Mouse (Mus musculus) liver, adult 2 months (tissue): Measurements from ENCODE around the gene Rmnd5a. TPM values are rescaled to one million over a fixed set of nuclear protein-coding genes. Genes with fewer than 3 reads are reported as not detected.

ENCODE experiments used
- DNase-seq: peaks from one replicate; pipeline ENCODE4 v3.0.0-alpha.2; 2011; ENCODE audit warnings: low read depth, low spot score; ENCODE audit errors: extremely low read depth
- H3K27ac ChIP-seq: fragments of 200-500 bp; replicated peaks from 2 replicates; pipeline ENCODE4 v1.5.1; 2012; ENCODE audit warnings: low read depth, mild to moderate bottlenecking, control low read depth, inconsistent platforms, low read length; ENCODE audit not compliant: insufficient read depth
- H3K27me3 ChIP-seq: fragments of 200-500 bp; 2 replicates; pipeline ENCODE4 v1.6.1; 2012; ENCODE audit warnings: mild to moderate bottlenecking, moderate library complexity, low read length, inconsistent platforms; ENCODE audit not compliant: control insufficient read depth, insufficient read depth
- H3K36me3 ChIP-seq: fragments of 200-500 bp; 2 replicates; pipeline ENCODE4 v1.6.1; 2012; ENCODE audit warnings: low read length, inconsistent platforms; ENCODE audit not compliant: control insufficient read depth, insufficient read depth
- H3K4me1 ChIP-seq: fragments of 200-500 bp; 2 replicates; pipeline ENCODE4 v1.6.1; 2011; ENCODE audit warnings: low read length; ENCODE audit not compliant: control insufficient read depth, insufficient read depth
- H3K4me3 ChIP-seq: fragments of 200-500 bp; 2 replicates; pipeline ENCODE4 v1.5.1; 2011; ENCODE audit warnings: low read depth, mild to moderate bottlenecking, control low read depth, low read length, moderate library complexity; ENCODE audit not compliant: insufficient read depth
- H3K79me2 ChIP-seq: fragments of 200-500 bp; 2 replicates; pipeline ENCODE4 v1.6.1; 2012; ENCODE audit warnings: inconsistent platforms, mild to moderate bottlenecking, low read length, moderate library complexity; ENCODE audit not compliant: control insufficient read depth, insufficient read depth
- H3K9ac ChIP-seq: fragments of 200-500 bp; 2 replicates; pipeline ENCODE4 v1.6.1; 2012; ENCODE audit warnings: low read depth, mild to moderate bottlenecking, control low read depth, inconsistent platforms, low read length
- CTCF ChIP-seq: fragments of 200-500 bp; IDR thresholded peaks from 2 replicates; pipeline ENCODE4 v1.5.1; 2011; ENCODE audit warnings: low read depth, low read length, control low read depth
- POLR2A ChIP-seq: fragments of 200-500 bp; IDR thresholded peaks from 2 replicates; pipeline ENCODE4 v1.6.1; 2011; ENCODE audit warnings: low read length, control low read depth; ENCODE audit not compliant: insufficient read depth; ENCODE audit errors: extremely low read depth
- WGBS: fragments of 180-500 bp; shearing (Covaris S2); methylation state at CpG from one replicate; pipeline ENCODE4 v1.1.7; 2018; 5-methylcytosine and 5-hydroxymethylcytosine counted together
- polyA plus RNA-seq: library from polyadenylated mRNA; depleted of rRNA; stranded (reverse); fragments of >200 nt; gene quantifications from 2 replicates; pipeline ENCODE4 v1.2.3, GENCODE M21; 2012; rRNA removed
- total RNA-seq: library from RNA; depleted of rRNA; stranded (reverse); fragments of >200 nt; gene quantifications from 2 replicates; pipeline ENCODE4 v1.2.3, GENCODE M21; 2014; rRNA removed

The Rmnd5a gene
- total and polyA plus RNA-seq, 2 experiments, result 35.3 to 136 TPM

DNA sequence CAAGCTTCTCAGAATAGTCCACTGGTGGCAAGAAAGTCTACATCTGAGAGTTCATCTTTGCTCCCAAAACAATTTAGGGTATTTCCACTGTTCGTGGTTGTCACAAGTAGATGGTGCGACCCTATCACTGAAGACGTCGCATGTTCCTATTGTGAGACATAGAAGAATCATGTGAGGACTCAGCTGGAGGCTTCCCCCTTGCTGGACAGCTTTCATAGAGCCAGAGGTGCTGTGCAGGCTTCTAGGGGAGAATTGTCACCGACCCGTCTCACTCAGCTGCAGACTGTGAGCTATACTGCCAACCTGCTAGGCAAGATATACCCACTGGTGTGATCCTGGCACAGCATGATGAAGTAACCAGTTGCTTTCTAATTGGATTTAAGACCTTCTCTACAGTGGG lies 88.2 kb downstream of the Rmnd5a start:
- Histone ChIP-seq H3K36me3 (no peaks in the 10 kb centered on the region), H3K27me3 (no peaks in the 10 kb centered on the region), H3K4me1 (no peaks in the 10 kb centered on the region), H3K4me3 (no peak overlapping the region), H3K79me2 (no peaks in the 10 kb centered on the region), H3K9ac (no peak overlapping the region), H3K27ac (no peak overlapping the region)
- 91% methylated on average over 6 of the region's 6 CpGs for WGBS
- TF ChIP-seq POLR2A (no peak), CTCF (no peak)
- DNase-seq, result no peak

DNA sequence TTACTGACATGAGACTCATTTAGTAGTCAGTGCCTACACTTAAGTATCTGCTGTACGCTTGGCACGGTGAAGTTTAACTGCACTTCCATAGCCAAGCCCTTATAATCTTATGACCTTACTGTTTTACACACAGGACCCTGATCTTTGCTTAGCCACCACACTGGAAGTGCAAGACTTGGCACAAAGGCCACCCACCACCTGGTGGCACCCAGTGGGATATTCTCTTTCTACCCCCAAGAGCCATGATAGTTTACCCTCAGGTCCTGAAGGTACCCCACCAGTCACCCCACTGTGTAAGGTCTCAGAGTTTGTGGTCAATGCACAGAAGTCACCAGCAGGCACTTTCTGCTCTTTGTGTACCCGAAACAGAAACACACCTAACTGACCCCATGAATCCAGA lies 89.2 kb downstream of the Rmnd5a start:
- Histone ChIP-seq H3K36me3 (no peaks in the 10 kb centered on the region), H3K4me3 (no peak overlapping the region), H3K27me3 (no peaks in the 10 kb centered on the region), H3K9ac (no peak overlapping the region), H3K4me1 (no peaks in the 10 kb centered on the region), H3K27ac (no peak overlapping the region), H3K79me2 (no peaks in the 10 kb centered on the region)
- TF ChIP-seq POLR2A, result no peak
- TF ChIP-seq CTCF, result no peak
- no peak for DNase-seq
- 96% methylated on average over 3 of the region's 3 CpGs for WGBS

DNA sequence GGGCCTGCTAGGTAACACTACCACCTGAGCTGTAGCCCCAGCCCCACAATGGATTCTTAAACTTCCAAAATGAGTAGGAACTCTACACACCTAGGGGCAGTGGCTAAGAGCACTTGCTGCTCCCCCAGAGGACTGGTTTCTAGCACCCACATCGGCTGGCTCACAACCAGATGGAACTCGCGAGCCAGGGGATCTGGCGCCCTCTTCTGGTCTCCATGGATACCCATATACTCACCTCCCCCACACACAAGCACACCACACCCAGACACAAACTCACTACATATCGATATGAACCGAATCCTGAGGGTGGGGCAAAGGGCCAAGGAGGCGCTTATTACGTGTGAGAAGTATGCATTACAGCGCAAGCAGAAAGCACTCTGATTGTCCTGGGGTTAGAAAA lies 92.4 kb downstream of the Rmnd5a start:
- WGBS, result 95% methylated on average over 9 of the region's 9 CpGs
- no peak for DNase-seq
- Histone ChIP-seq H3K27me3 (no peaks in the 10 kb centered on the region), H3K79me2 (no peaks in the 10 kb centered on the region), H3K9ac (no peak overlapping the region), H3K4me3 (no peak overlapping the region), H3K4me1 (no peaks in the 10 kb centered on the region), H3K27ac (no peak overlapping the region), H3K36me3 (no peaks in the 10 kb centered on the region)
- no peak for TF ChIP-seq POLR2A
- TF ChIP-seq CTCF, result peak; percentile 10; the same call in 1 of the 2 replicates

DNA sequence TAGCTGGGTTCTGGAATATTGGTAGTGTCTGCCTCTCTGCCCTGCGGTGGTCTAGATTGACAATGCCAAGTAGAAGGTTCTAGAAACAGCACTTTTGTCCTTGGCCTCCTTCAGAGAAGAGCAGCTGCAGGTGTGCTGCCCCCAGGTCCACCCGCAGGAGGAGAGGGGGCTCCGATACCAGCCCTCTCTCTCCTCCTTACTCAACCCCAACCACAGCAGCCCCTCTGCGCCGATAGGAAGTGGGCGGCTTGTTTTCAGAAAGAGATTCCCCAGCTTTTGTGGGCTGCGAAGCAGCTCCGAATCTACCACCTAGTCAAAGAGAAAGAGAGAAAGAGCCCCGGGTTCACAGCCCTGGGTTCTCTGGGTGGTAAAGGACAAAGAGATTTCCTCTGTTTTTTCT lies 99.3 kb downstream of the Rmnd5a start:
- Histone ChIP-seq H3K36me3 (no peaks in the 10 kb centered on the region), H3K9ac (no peak overlapping the region), H3K4me1 (no peaks in the 10 kb centered on the region), H3K79me2 (no peaks in the 10 kb centered on the region), H3K4me3 (no peak overlapping the region), H3K27ac (no peak overlapping the region), H3K27me3 (no peaks in the 10 kb centered on the region)
- TF ChIP-seq POLR2A, result no peak
- TF ChIP-seq CTCF, result no peak
- DNase-seq, result no peak
- 84% methylated on average over 9 of the region's 9 CpGs for WGBS

DNA sequence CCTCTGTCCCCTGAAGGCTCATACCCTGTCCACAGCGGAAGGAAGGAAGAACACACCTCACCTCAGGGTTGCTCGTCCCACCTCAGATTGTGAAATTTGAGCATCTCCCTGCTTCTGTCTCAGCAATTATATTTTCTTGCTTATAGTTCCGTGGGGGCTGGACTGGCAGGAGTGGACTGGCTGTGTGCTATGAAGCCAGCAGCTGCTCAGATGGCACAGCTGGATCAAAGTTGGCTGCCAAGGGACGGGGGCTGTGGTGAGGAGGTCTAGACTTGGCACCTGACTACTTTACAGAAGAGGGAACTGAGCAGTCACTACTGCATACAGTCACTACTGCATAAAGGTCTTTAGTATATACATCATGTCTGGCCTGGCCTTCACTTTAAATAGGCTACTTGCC lies 101.1 kb downstream of the Rmnd5a start:
- WGBS, result 87% methylated on average over 4 of the region's 4 CpGs
- H3K27ac ChIP-seq, result no peak overlapping the region
- no peak for DNase-seq
- TF ChIP-seq CTCF (no peak), POLR2A (no peak)
- no peak overlapping the region for H3K9ac ChIP-seq
- no peaks in the 10 kb centered on the region for H3K27me3 ChIP-seq
- H3K4me3 ChIP-seq, result no peak overlapping the region
- no peaks in the 10 kb centered on the region for H3K36me3 ChIP-seq
- no peaks in the 10 kb centered on the region for H3K79me2 ChIP-seq
- no peaks in the 10 kb centered on the region for H3K4me1 ChIP-seq

DNA sequence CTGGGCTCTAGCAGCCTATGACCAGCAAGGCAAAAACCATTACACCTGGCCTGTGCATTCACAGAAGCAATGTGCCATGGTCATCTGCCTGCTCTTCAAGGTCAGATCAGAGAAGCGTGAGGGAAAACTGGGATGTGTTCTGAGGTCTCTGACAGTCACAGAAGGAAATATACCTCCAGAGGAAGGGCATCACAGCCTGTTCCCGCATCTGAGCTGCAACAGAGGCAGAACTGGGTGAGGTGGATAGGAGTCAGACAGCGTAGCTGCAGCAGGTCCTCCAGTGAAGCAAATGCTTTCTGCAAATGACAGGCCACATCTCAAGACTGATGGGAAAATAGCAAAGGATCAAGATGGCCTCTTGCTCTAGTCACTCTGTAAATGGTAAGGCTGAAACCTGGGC lies 101.5 kb downstream of the Rmnd5a start:
- Histone ChIP-seq H3K4me3 (no peak overlapping the region), H3K79me2 (no peaks in the 10 kb centered on the region), H3K27ac (no peak overlapping the region), H3K4me1 (no peaks in the 10 kb centered on the region), H3K36me3 (no peaks in the 10 kb centered on the region), H3K27me3 (no peaks in the 10 kb centered on the region), H3K9ac (no peak overlapping the region)
- 83% methylated on average over 3 of the region's 3 CpGs for whole genome bisulfite sequencing
- no peak for TF ChIP-seq CTCF
- TF ChIP-seq POLR2A, result no peak
- no peak for DNase-seq

Other genes with a start within 250 kb of the Rmnd5a start
- 4,448 and 10,515 TPM in 2 replicates for gene Fabp1, start 240.8 kb downstream of the Rmnd5a start, total RNA-seq
- gene Fabp1, start 240.8 kb downstream of the Rmnd5a start, polyA plus RNA-seq, result 1,879 and 1,952 TPM in 2 replicates
- 52.7 and 56.6 TPM in 2 replicates for gene Krcc1, start 169.0 kb downstream of the Rmnd5a start, total RNA-seq
- gene Krcc1, start 169.0 kb downstream of the Rmnd5a start, polyA plus RNA-seq, result 9.0 and 9.5 TPM in 2 replicates
- gene Smyd1, start 118.4 kb downstream of the Rmnd5a start, total RNA-seq, result 2.0 and 3.7 TPM in 2 replicates
- gene Smyd1, start 118.4 kb downstream of the Rmnd5a start, polyA plus RNA-seq, result 1.3 and 1.5 TPM in 2 replicates
- 0.18 and 0.20 TPM in 2 replicates for gene Cd8b1, start 117.8 kb downstream of the Rmnd5a start, total RNA-seq
- 0.18 and 0.22 TPM in 2 replicates for gene Cd8b1, start 117.8 kb downstream of the Rmnd5a start, polyA plus RNA-seq
- 0.13 and 0.18 TPM in 2 replicates for gene Cd8a, start 67.2 kb downstream of the Rmnd5a start, total RNA-seq
- 0.12 and 0.22 TPM in 2 replicates for gene Cd8a, start 67.2 kb downstream of the Rmnd5a start, polyA plus RNA-seq
- 70.7 and 73.3 TPM in 2 replicates for gene Rnf103, start 53.3 kb upstream of the Rmnd5a start, total RNA-seq
- gene Rnf103, start 53.3 kb upstream of the Rmnd5a start, polyA plus RNA-seq, result 27.2 and 27.7 TPM in 2 replicates
- gene Chmp3, start 103.2 kb upstream of the Rmnd5a start, total RNA-seq, result 44.3 and 49.6 TPM in 2 replicates
- 22.9 and 24.0 TPM in 2 replicates for gene Chmp3, start 103.2 kb upstream of the Rmnd5a start, polyA plus RNA-seq
- 17.6 and 24.0 TPM in 2 replicates for gene Kdm3a, start 192.4 kb upstream of the Rmnd5a start, total RNA-seq
- gene Kdm3a, start 192.4 kb upstream of the Rmnd5a start, polyA plus RNA-seq, result 2.6 and 4.0 TPM in 2 replicates